Mouse (Mus musculus) ES-Bruce4 (cell line): ENCODE measurements around the gene Ncbp3. TPM values are rescaled to one million over a fixed set of nuclear protein-coding genes. Genes with fewer than 3 reads are reported as not detected.
A peak's percentile ranks its signal among the peaks of the same experiment; 100 is the strongest.

Experiments
- H3K27ac ChIP-seq: 2 replicates; pipeline ENCODE4 v1.5.1; 2012; ENCODE audit warnings: low read length, inconsistent platforms; ENCODE audit not compliant: insufficient read depth
- H3K27me3 ChIP-seq: 2 replicates; pipeline ENCODE4 v1.6.1; 2012; ENCODE audit warnings: mild to moderate bottlenecking, low read length, inconsistent platforms; ENCODE audit not compliant: control insufficient read depth, poor library complexity, insufficient read depth, severe bottlenecking
- H3K36me3 ChIP-seq: 2 replicates; pipeline ENCODE4 v1.6.1; 2012; ENCODE audit warnings: inconsistent platforms, mild to moderate bottlenecking, low read length, moderate library complexity; ENCODE audit not compliant: control insufficient read depth, poor library complexity, insufficient read depth, severe bottlenecking
- H3K4me1 ChIP-seq: one replicate; pipeline ENCODE4 v1.8.1; 2011; ENCODE audit warnings: low read length; ENCODE audit not compliant: control insufficient read depth, insufficient read depth
- H3K4me3 ChIP-seq: 2 replicates; pipeline ENCODE4 v1.5.1; 2011; ENCODE audit warnings: low read depth, mild to moderate bottlenecking, low read length
- H3K9ac ChIP-seq: 2 replicates; pipeline ENCODE4 v1.6.1; 2012; ENCODE audit warnings: low read depth, mild to moderate bottlenecking, inconsistent platforms; ENCODE audit not compliant: poor library complexity, severe bottlenecking
- H3K9me3 ChIP-seq: replicated peaks from 2 replicates; pipeline ENCODE4 v1.6.1; 2012; ENCODE audit warnings: mild to moderate bottlenecking, low read length, inconsistent platforms; ENCODE audit not compliant: control insufficient read depth, poor library complexity, insufficient read depth, severe bottlenecking
- CTCF ChIP-seq: IDR thresholded peaks from one replicate; pipeline ENCODE4 v1.8.1; 2011; ENCODE audit warnings: low read depth, low read length
- EP300 ChIP-seq: IDR thresholded peaks from 2 replicates; pipeline ENCODE4 v1.6.1; 2011; ENCODE audit warnings: low read depth, low read length; ENCODE audit not compliant: insufficient read depth
- POLR2A ChIP-seq: IDR thresholded peaks from one replicate; pipeline ENCODE4 v1.8.1; 2011; ENCODE audit warnings: low read length; ENCODE audit not compliant: insufficient read depth
- polyA plus RNA-seq: library from polyadenylated mRNA; stranded (reverse); fragments of >200 nt; gene quantifications from 2 replicates; pipeline ENCODE4 v1.2.4, GENCODE M21; 2011; ENCODE audit warnings: low read depth; ENCODE audit not compliant: missing spikeins, insufficient read depth, insufficient read length

The Ncbp3 gene
- polyA plus RNA-seq, 1 experiment = 17.9 TPM

DNA sequence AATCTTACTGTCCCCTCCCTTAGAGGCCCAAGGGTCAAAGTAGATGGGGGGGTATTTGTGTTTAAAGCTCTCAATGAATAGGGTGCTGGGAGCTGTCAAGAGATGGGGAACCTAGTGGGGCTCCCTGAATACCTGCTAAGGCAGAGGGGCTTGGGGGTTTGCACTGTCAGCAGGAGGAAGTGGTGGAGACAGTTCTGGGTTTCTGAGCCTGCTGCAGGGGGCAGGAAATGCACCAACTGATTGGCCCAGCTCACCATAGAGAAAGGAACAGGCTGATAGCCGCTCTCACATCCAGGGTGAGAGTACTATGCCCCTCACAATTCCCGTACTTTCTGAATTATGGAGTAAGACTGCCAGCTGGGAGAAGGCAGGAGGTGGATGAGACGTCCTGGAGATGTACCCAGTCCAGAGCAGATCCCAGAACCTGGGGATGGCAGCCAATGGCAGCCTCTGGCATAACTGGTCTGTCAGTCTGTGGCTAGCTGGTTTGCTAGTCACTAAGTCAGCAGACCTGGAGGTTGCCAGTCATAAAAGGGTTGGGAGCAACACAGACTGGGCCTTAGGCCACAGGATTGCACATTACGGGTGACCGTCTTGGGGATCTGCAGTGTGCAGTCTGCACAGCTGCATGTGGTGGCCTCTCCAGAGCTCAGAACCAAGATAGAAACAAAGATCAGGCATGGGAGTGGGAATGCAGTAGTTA lies 60.8 kb downstream of the Ncbp3 start:
- Histone ChIP-seq H3K9me3 (no peaks in the 10 kb centered on the region), H3K36me3 (no peaks in the 10 kb centered on the region), H3K27me3 (no peaks in the 10 kb centered on the region), H3K27ac (no peak overlapping the region), H3K9ac (no peak overlapping the region), H3K4me1 (no peaks in the 10 kb centered on the region), H3K4me3 (no peak overlapping the region)
- TF ChIP-seq POLR2A = no peak
- no peak for TF ChIP-seq CTCF
- no peak for TF ChIP-seq EP300

DNA sequence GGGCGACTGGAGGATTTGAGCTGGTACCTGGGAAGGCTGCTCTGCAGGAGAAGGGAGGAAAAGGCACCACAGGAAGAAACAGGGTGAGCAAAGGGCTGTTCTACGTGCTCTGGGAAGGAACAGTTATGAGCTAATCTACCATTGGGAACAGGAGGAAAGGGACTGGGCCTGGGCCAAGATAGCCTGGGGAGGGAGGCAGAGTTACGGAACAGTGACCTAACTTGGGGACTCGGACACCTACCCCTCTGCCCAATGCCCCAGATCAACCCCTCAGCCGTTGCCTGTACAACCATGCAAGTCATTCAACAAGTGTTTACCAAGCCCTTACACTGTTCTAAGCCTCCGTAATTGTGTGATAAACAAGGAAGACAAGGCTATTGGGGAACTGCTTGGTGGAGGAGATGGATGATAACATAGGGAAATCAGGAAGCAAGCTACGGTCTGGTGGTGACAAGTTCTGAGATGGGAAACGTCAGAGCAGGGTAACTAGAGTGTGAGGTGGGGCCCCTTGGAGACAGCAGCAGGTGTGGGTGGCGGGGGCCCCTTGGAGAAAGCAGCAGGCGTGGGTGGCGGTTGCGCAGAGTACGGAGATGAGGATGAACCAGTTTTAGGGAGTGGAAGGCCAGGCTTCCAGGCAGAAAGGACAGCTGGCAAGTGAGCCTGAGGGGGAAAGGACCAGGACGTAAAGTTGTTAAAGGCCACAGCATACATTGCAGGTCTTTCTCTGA lies 61.5 kb downstream of the Ncbp3 start:
- no peaks in the 10 kb centered on the region for H3K9me3 ChIP-seq
- H3K4me1 ChIP-seq = no peaks in the 10 kb centered on the region
- no peaks in the 10 kb centered on the region for H3K36me3 ChIP-seq
- no peak overlapping the region for H3K27ac ChIP-seq
- no peak for TF ChIP-seq EP300
- no peak for TF ChIP-seq CTCF
- no peaks in the 10 kb centered on the region for H3K27me3 ChIP-seq
- no peak overlapping the region for H3K9ac ChIP-seq
- no peak overlapping the region for H3K4me3 ChIP-seq

DNA sequence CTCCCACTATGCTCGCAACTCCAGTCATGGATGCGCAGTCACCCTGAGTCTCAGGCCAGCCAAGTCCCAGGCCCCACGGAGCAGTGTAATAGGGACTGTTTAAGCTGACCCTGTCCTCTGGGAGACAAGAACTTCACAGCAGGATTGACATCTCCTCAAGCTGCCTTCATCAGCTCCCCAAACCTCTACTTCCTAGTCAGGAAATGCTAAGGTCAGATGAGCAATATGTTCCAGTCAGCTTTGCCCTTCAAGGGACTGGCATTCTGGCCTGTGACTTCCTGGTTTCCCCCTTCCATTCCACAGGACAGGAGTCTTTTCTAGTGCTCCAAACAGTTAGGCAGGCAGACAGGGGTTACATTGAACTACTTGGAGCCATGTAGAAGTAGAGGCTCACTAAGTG lies 62.4 kb downstream of the Ncbp3 start:
- Histone ChIP-seq H3K9me3 (no peaks in the 10 kb centered on the region), H3K27ac (no peak overlapping the region), H3K36me3 (no peaks in the 10 kb centered on the region), H3K9ac (no peak overlapping the region), H3K4me1 (no peaks in the 10 kb centered on the region), H3K27me3 (no peaks in the 10 kb centered on the region), H3K4me3 (no peak overlapping the region)
- no peak for TF ChIP-seq POLR2A
- no peak for TF ChIP-seq CTCF
- TF ChIP-seq EP300 = no peak

DNA sequence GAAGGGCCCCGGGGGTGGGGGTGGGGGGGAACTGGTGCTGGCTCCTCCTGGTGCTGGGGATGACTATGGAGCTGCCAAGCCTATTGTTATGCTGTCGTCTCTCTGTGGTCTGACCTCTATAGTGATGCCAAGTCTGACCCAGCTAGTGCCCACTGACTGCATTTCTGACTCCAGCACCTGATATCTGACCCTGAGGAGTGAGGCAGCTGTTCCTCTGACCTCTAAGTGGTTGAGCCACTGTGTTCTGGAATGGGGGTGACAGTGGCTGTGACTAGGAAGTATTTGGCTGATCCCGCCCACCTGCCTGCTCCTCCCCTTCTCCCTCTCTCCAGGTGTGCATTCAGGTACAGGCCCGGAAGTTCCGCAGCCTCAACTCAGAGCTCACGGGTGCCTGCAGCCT lies 63.8 kb downstream of the Ncbp3 start:
- Histone ChIP-seq H3K4me3 (no peak overlapping the region), H3K9me3 (no peaks in the 10 kb centered on the region), H3K36me3 (no peaks in the 10 kb centered on the region), H3K27ac (no peak overlapping the region), H3K9ac (no peak overlapping the region), H3K4me1 (no peaks in the 10 kb centered on the region), H3K27me3 (no peaks in the 10 kb centered on the region)
- TF ChIP-seq POLR2A (no peak), EP300 (no peak), CTCF (no peak)

DNA sequence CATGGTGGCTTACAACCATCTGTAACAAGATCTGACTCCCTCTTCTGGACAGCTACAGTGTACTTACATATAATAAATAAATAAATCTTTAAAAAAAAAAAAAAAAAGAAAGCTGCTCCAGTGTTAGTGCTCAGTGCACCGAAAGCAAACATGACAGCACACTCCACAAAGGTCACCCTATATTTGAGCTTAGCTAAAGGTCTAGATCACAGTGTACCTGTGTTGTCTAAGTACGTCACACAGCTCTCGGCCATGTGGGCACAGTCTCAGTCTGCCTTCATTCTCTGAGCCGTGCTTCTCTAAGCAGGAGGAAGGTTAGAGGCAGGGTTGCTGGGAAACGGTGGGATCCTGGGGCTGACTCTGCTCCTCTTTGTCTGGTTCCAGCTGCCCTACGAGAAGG lies 78.9 kb downstream of the Ncbp3 start:
- no peak overlapping the region for H3K9ac ChIP-seq
- no peaks in the 10 kb centered on the region for H3K27me3 ChIP-seq
- no peaks in the 10 kb centered on the region for H3K36me3 ChIP-seq
- TF ChIP-seq POLR2A (no peak), EP300 (no peak), CTCF (no peak)
- no peaks in the 10 kb centered on the region for H3K9me3 ChIP-seq
- H3K4me3 ChIP-seq = no peak overlapping the region
- no peak overlapping the region for H3K27ac ChIP-seq
- no peaks in the 10 kb centered on the region for H3K4me1 ChIP-seq

DNA sequence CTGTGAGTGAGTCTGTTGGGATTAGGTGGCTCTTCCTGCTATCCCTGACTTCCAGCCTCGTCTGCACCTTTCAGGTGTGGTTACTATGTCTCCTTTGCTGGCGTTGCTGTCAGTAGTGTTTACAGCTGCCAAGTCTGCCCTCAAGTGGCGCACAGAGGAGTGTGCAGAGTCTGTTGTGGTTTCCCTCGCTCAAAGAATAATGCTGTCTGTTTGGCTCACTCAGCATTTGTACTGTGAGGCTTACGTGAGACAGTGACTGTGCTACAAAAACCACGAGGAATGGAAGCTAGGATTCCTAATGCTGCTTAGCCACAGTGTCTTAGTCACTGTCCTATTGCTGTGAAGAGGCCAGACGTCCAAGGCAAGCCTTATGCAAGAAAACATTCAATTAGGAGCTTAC lies 83.4 kb downstream of the Ncbp3 start:
- Histone ChIP-seq H3K36me3 (peaks cover 32% of the 10 kb centered on the region), H3K9me3 (peaks cover 14% of the 10 kb centered on the region; the same call in 1 of the 2 replicates), H3K9ac (no peak overlapping the region), H3K27me3 (no peaks in the 10 kb centered on the region), H3K4me3 (no peak overlapping the region), H3K27ac (no peak overlapping the region), H3K4me1 (no peaks in the 10 kb centered on the region)
- peak; percentile 74 for TF ChIP-seq CTCF
- no peak for TF ChIP-seq POLR2A
- no peak for TF ChIP-seq EP300
